Mouse (Mus musculus): ENCODE measurements around the gene E2f3.

- no peak for TF ChIP-seq CTCF (IDR thresholded peaks at IDR 0.05; ENCODE audit: low read depth, low read length)
- TF ChIP-seq TAL1 (conservative IDR thresholded peaks at IDR 0.05; ENCODE audit: low read depth, low read length), result no peak
- TF ChIP-seq POLR2AphosphoS5 (IDR thresholded peaks at IDR 0.05; ENCODE audit: insufficient replicate concordance, low read depth, low read length), result no peak
- no peak for TF ChIP-seq GATA2 (IDR thresholded peaks at IDR 0.05; ENCODE audit: borderline replicate concordance, low read depth, low read length)
These were observed 8.5 kb downstream of the E2f3 start for GRCm38 (mm10) chr13:29977358-29977757.
